Mouse (Mus musculus): ENCODE data around the gene A030005K14Rik. TPM values are rescaled to one million over a fixed set of nuclear protein-coding genes. Genes with fewer than 3 reads are reported as not detected.

Gene A030005K14Rik
- total and polyA plus RNA-seq, 2 experiments from 2014 or later = not detected

DNA sequence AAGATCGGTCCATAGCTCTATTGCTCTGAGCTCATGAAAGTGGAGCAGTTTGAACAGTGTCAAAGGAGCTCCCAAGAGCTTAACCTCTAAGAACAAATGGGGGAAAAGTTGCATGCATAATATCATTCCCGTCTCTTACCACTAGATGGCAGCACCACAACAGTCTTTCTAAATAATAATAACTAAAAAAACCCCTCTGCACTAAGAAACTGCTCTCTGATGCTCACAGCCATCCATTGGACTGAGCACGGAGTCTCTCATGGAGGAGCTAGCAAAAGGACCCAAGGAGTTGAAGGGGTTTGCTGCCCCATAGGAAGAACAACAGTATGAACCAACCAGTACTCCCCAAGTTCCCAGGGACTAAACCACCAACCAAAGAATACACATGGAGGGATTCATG, 5.7 kb upstream of the A030005K14Rik start:
- Histone ChIP-seq H3K27me3 (ENCODE audit: insufficient read depth, low read length) (no peaks in the 10 kb centered on the region), H3K9me3 (ENCODE audit: low read length) (no peaks in the 10 kb centered on the region), H3K9ac (no peak overlapping the region), H3K4me3 (ENCODE audit: low read depth, low read length) (no peak overlapping the region), H3K4me1 (ENCODE audit: insufficient read depth) (peaks cover 4% of the 10 kb centered on the region; the same call in 1 of the 2 replicates), H3K27ac (ENCODE audit: low read depth, low read length) (no peak overlapping the region), H3K4me2 (ENCODE audit: low read depth) (no peak overlapping the region), H3K36me3 (ENCODE audit: insufficient read depth) (no peaks in the 10 kb centered on the region)
- TF ChIP-seq CTCF (IDR thresholded peaks at IDR 0.05; ENCODE audit: low read depth) = peak; percentile 67
- ATAC-seq (no peak), DNase-seq (peak; percentile 65)
- WGBS = 30% methylated on average over 3 of the region's 3 CpGs

DNA sequence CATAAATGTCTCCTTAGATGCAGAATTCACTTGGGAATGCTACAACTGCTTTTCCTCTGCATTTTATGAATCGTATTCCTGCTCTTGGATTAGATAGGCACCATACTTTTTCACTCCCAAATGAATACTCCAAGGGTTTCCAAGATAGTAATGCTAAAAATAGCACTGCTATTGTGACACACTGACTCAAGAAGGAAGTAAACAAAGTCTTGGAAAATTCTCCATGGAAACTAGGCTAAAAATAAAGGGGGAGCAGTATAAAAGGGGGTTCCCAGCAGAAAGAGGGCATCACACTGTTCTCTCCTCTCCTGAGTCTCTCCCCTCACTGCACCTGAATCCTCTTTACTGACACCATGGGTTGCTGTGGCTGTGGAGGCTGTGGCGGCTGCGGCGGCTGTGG, 1.5 kb upstream of the A030005K14Rik start, which contains the start of gene Krtap28-13:
Krtap28-13 (plus strand) TSS at position 288 of the 400 bp plus-strand sequence.
- Histone ChIP-seq H3K4me1 (ENCODE audit: insufficient read depth) (peaks cover 4% of the 10 kb centered on the region; the same call in 1 of the 2 replicates), H3K9me3 (ENCODE audit: low read length) (no peaks in the 10 kb centered on the region), H3K4me2 (ENCODE audit: low read depth) (no peak within 1 kb of the TSS), H3K4me3 (ENCODE audit: low read depth, low read length) (no peak within 1 kb of the TSS), H3K27ac (ENCODE audit: low read depth, low read length) (no peak within 1 kb of the TSS), H3K9ac (no peak within 1 kb of the TSS), H3K36me3 (ENCODE audit: insufficient read depth) (no peaks in the 10 kb centered on the region), H3K27me3 (ENCODE audit: insufficient read depth, low read length) (no peaks in the 10 kb centered on the region)
- 78% methylated on average over 4 of the region's 4 CpGs for WGBS
- DNase-seq = no peak
- peak; percentile 78 for ATAC-seq
- TF ChIP-seq CTCF (IDR thresholded peaks at IDR 0.05; ENCODE audit: low read depth) = no peak

DNA sequence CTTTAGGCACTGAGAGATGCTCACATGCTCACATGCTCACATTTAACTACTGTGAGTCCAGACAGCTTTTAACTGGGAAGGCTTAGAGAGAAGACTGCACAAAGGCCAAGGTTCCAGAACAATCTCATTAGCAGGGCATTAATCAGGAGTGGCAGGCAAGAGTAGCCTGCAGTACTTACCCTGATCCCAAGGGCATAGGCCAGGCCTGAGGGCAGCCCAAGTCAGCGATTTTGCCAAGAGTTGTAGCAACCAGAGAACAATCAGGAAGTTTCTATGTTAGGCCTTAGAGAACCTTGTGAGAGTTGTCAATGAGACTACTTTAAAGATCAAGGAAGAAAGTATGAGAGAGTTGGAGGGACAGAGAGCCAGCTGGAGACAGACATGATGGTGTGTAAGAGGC, 697 bp downstream of the A030005K14Rik start:
- H3K4me3 ChIP-seq (ENCODE audit: low read depth, low read length) = no peak overlapping the region
- peaks cover 4% of the 10 kb centered on the region; the same call in 1 of the 2 replicates for H3K4me1 ChIP-seq (ENCODE audit: insufficient read depth)
- H3K4me2 ChIP-seq (ENCODE audit: low read depth) = no peak overlapping the region
- DNase-seq = no peak
- H3K36me3 ChIP-seq (ENCODE audit: insufficient read depth) = no peaks in the 10 kb centered on the region
- no peak overlapping the region for H3K9ac ChIP-seq
- no peak for ATAC-seq
- WGBS = 78% methylated on average over 1 of the region's 1 CpGs
- H3K9me3 ChIP-seq (ENCODE audit: low read length) = no peaks in the 10 kb centered on the region
- H3K27ac ChIP-seq (ENCODE audit: low read depth, low read length) = no peak overlapping the region
- no peak for TF ChIP-seq CTCF (IDR thresholded peaks at IDR 0.05; ENCODE audit: low read depth)
- H3K27me3 ChIP-seq (ENCODE audit: insufficient read depth, low read length) = no peaks in the 10 kb centered on the region

DNA sequence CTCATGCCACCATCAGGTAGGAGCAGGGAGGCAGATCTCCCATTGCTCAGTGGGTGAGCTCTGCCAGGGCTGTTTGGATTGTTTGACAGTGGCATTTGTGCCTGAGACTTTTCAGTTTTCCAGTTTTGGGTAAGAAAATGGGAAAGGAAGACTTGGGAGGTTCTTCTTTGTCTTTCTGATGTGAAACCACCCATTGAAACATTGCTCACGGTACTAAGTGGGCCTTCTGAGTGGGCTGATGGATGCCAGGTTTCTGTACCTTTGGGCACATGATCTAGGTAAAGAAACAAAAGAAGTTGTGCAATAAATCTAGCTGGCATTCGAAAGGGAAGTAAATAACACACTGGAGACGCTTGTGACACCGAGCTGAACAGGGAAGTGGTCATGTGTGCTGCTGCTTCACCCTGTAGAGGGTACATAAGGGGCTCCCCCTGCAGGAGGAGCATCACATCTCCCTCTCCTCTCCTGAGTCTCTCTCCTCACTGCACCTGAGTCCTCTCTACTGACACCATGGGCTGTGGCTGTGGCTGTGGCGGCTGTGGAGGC, 14.2 kb downstream of the A030005K14Rik start, which contains the start of gene Gm47969:
Gm47969 (plus strand) TSS at position 51 of the 546 bp plus-strand sequence.
- Histone ChIP-seq H3K9me3 (ENCODE audit: low read length) (no peaks in the 10 kb centered on the region), H3K27ac (ENCODE audit: low read depth, low read length) (no peak within 1 kb of the TSS), H3K9ac (no peak within 1 kb of the TSS), H3K4me3 (ENCODE audit: low read depth, low read length) (no peak within 1 kb of the TSS), H3K27me3 (ENCODE audit: insufficient read depth, low read length) (no peaks in the 10 kb centered on the region), H3K4me2 (ENCODE audit: low read depth) (no peak within 1 kb of the TSS), H3K4me1 (ENCODE audit: insufficient read depth) (no peaks in the 10 kb centered on the region), H3K36me3 (ENCODE audit: insufficient read depth) (no peaks in the 10 kb centered on the region)
- TF ChIP-seq CTCF (IDR thresholded peaks at IDR 0.05; ENCODE audit: low read depth) = no peak
- DNase-seq (no peak), ATAC-seq (no peak)
- WGBS = 91% methylated on average over 5 of the region's 5 CpGs

DNA sequence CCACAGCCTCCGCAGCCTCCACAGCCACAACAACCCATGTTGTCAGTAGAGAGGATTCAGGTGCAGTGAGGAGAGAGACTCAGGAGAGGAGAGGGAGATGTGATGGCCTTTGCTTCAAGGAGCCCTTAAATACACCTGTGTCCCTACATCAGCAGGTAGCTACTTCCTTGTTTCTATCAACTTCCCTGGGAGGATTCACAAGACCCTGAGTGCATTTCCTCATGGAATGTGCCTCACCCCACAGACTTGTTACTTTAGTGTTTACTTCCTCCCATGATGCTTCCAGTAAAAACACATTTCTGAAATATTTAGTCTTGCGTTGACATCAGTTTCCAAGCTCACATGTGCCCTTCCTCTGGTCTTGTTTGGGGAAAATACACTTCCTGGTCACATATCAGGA, 16.8 kb downstream of the A030005K14Rik start, which contains the start of gene Krtap28-10:
Krtap28-10 (minus strand) TSS at position 101 of the 400 bp plus-strand sequence.
- Histone ChIP-seq H3K27me3 (ENCODE audit: insufficient read depth, low read length) (no peaks in the 10 kb centered on the region), H3K4me3 (ENCODE audit: low read depth, low read length) (no peak within 1 kb of the TSS), H3K9me3 (ENCODE audit: low read length) (no peaks in the 10 kb centered on the region), H3K9ac (no peak within 1 kb of the TSS), H3K36me3 (ENCODE audit: insufficient read depth) (no peaks in the 10 kb centered on the region), H3K4me1 (ENCODE audit: insufficient read depth) (no peaks in the 10 kb centered on the region), H3K4me2 (ENCODE audit: low read depth) (no peak within 1 kb of the TSS), H3K27ac (ENCODE audit: low read depth, low read length) (no peak within 1 kb of the TSS)
- DNase-seq = no peak
- TF ChIP-seq CTCF (IDR thresholded peaks at IDR 0.05; ENCODE audit: low read depth) = no peak
- ATAC-seq = no peak
- WGBS = 95% methylated on average over 2 of the region's 2 CpGs

DNA sequence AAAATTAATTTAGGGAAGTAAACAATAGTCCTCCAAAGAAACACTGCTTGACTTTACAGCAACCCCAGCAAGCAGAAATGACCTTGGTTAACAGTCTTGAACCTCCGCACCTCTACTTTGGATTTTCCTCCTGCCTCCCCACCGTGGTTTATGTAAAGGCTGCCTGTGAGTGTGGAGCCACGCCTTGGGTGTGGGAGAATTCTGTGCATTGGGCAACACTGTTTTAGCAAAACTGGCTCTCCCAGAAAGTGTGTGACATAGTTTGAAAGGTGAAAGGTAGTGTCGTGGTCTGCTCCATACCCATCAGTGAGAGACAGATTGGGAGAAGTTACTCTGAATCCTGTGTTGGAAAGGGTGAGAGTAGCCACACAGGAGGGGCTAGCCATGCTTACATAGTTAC, 20.1 kb downstream of the A030005K14Rik start:
- WGBS = 82% methylated on average over 4 of the region's 4 CpGs
- no peaks in the 10 kb centered on the region for H3K4me1 ChIP-seq (ENCODE audit: insufficient read depth)
- no peaks in the 10 kb centered on the region for H3K36me3 ChIP-seq (ENCODE audit: insufficient read depth)
- DNase-seq (no peak), ATAC-seq (no peak)
- no peak for TF ChIP-seq CTCF (IDR thresholded peaks at IDR 0.05; ENCODE audit: low read depth)
- no peak overlapping the region for H3K4me3 ChIP-seq (ENCODE audit: low read depth, low read length)
- H3K9me3 ChIP-seq (ENCODE audit: low read length) = no peaks in the 10 kb centered on the region
- no peak overlapping the region for H3K9ac ChIP-seq
- H3K27me3 ChIP-seq (ENCODE audit: insufficient read depth, low read length) = no peaks in the 10 kb centered on the region
- H3K27ac ChIP-seq (ENCODE audit: low read depth, low read length) = no peak overlapping the region
- H3K4me2 ChIP-seq (ENCODE audit: low read depth) = no peak overlapping the region

DNA sequence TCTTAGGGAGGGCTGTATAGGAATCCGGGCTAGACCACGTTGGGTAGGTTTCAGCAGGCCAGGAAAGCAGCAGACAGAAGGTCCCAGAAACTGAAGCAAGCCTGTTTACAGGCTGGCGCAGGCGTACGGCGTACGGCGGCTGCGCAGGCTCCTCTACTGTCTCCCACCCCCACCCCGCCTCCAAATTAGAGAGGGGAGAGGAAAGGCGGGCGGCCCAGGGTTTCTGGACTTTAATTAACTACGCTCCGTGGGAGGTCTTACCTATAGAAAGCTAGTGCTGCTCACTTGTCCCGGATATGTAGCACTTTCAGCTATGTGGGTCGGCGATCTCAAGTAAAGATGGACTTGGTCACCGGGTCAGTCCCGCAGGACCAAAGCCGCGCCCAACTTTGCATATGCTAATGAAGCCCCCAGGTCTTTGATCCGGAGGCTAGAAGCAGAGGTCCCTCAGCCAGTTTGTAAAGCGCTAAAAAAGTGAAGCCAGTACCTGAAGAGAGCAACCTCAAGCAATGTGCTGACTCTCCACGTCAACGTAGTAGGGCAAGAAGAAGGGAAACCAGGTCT, 21.0 kb downstream of the A030005K14Rik start, which contains the start of gene Slc19a3:
Slc19a3 (minus strand) TSS at position 340 of the 564 bp plus-strand sequence.
- TF ChIP-seq CTCF (IDR thresholded peaks at IDR 0.05; ENCODE audit: low read depth) = no peak
- ATAC-seq (peak; percentile 98), DNase-seq (peak; percentile 77)
- Histone ChIP-seq H3K4me2 (ENCODE audit: low read depth) (peak within 1 kb of the TSS; percentile 79), H3K4me3 (ENCODE audit: low read depth, low read length) (peak within 1 kb of the TSS; percentile 47), H3K9me3 (ENCODE audit: low read length) (no peaks in the 10 kb centered on the region), H3K27me3 (ENCODE audit: insufficient read depth, low read length) (no peaks in the 10 kb centered on the region), H3K4me1 (ENCODE audit: insufficient read depth) (no peaks in the 10 kb centered on the region), H3K36me3 (ENCODE audit: insufficient read depth) (no peaks in the 10 kb centered on the region), H3K9ac (peak within 1 kb of the TSS; percentile 54), H3K27ac (ENCODE audit: low read depth, low read length) (no peak within 1 kb of the TSS)
- WGBS = under 1% methylated on average over 25 of the region's 25 CpGs
